Mouse (Mus musculus) left cerebral cortex, adult 18-20 months (tissue): ENCODE data around the gene Tenm4. TPM values are rescaled to one million over a fixed set of nuclear protein-coding genes. Genes with fewer than 3 reads are reported as not detected.

ENCODE experiments used
- DNase-seq, 2 experiments: peaks; one replicate each; pipeline ENCODE4 v3.0.0; 2021 to 2022; ENCODE audit warnings: low spot score in 2 of 2, mixed read lengths in 1 of 2
- total RNA-seq, 2 experiments: library from RNA; stranded (reverse); gene quantifications; 2 replicates each; pipeline ENCODE4 v1.2.3; 2021

Tenm4 gene
- total RNA-seq, 2 experiments from 2014 or later = 126 to 135 TPM

- no peak for DNase-seq
Measured at GRCm38 (mm10) chr7:96670095-96670494, 499.0 kb downstream of the Tenm4 start.

GRCm38 (mm10) chr7:96672322-96672914 is 501.4 kb downstream of the Tenm4 start:
- no peak for DNase-seq

- DNase-seq = peak; percentile 54 to 64
Measured at GRCm38 (mm10) chr7:96677082-96677481, 506.0 kb downstream of the Tenm4 start.

- DNase-seq = peak in 1 of 2 experiments; percentile 27
Measured at GRCm38 (mm10) chr7:96678236-96678635, 507.2 kb downstream of the Tenm4 start.

GRCm38 (mm10) chr7:96679746-96680145 is 508.7 kb downstream of the Tenm4 start:
- no peak for DNase-seq

GRCm38 (mm10) chr7:96680405-96680804 is 509.4 kb downstream of the Tenm4 start:
- DNase-seq = peak; percentile 41 to 55

- no peak for DNase-seq
Measured at GRCm38 (mm10) chr7:96681808-96682207, 510.8 kb downstream of the Tenm4 start.

- DNase-seq = no peak
Measured at GRCm38 (mm10) chr7:96688141-96688540, 517.1 kb downstream of the Tenm4 start.

- DNase-seq = no peak
Measured at GRCm38 (mm10) chr7:96701097-96701845, 530.2 kb downstream of the Tenm4 start.

- DNase-seq = no peak
Measured at GRCm38 (mm10) chr7:96703958-96704357, 532.9 kb downstream of the Tenm4 start.

- no peak for DNase-seq
Measured at GRCm38 (mm10) chr7:96705307-96706129, 534.5 kb downstream of the Tenm4 start.

- DNase-seq = no peak
Measured at GRCm38 (mm10) chr7:96706531-96706930, 535.5 kb downstream of the Tenm4 start.

- no peak for DNase-seq
Measured at GRCm38 (mm10) chr7:96707112-96707511, 536.1 kb downstream of the Tenm4 start.

GRCm38 (mm10) chr7:96708071-96708470 is 537.0 kb downstream of the Tenm4 start:
- DNase-seq = no peak

GRCm38 (mm10) chr7:96708561-96708960 is 537.5 kb downstream of the Tenm4 start:
- no peak for DNase-seq

- DNase-seq = no peak
Measured at GRCm38 (mm10) chr7:96708968-96709367, 537.9 kb downstream of the Tenm4 start.

GRCm38 (mm10) chr7:96709891-96710290 is 538.8 kb downstream of the Tenm4 start:
- DNase-seq = no peak

- DNase-seq = peak; percentile 39 to 53
Measured at GRCm38 (mm10) chr7:96710658-96711071, 539.6 kb downstream of the Tenm4 start.

GRCm38 (mm10) chr7:96712876-96713275 is 541.8 kb downstream of the Tenm4 start:
- no peak for DNase-seq

GRCm38 (mm10) chr7:96716911-96717310 is 545.9 kb downstream of the Tenm4 start:
- DNase-seq = no peak

- DNase-seq = no peak
Measured at GRCm38 (mm10) chr7:96718201-96719155, 547.4 kb downstream of the Tenm4 start.
